Mouse (Mus musculus): ENCODE measurements around the gene Impdh2.
A peak's percentile ranks its signal among the peaks of the same experiment; 100 is the strongest.
"Not testable (repeated sequence)": the region's sequence is repeated elsewhere in the genome, so short reads cannot be mapped to it uniquely, and the experiment has no call there.

The Impdh2 gene

DNA sequence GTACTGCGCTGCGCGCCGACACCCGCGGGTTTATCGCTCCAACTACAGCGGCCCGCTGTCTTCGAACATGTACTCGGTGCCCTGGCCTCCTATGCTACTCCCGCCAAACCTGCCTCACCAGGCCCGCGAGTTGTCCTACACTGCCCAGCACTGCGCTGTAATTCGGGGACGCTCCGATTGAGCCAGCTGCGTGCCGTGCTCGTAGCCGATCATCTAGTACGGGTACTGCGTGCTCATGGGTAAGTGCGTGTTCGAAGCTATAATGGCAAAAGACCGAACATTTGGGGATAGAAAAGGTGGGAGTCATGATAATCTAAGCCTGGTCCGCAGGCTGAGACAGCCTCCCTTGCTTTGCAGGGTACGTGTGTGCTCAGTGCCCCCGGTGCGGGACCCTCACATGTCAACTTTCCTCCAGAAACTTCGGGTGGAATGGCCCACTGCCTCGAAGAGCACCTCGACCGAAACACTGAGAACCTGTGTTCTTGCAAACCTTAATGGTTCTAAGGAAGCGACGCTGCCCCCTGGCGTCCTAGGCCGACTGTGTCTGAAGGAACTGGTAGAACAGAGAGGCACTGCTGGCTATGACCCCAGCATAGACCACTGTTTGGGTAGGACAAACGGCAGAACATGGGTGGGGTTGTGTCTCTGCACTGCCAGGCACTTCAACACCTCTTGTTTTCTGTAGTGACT is 10.3 kb downstream of the Impdh2 start:
- DNase-seq = no peak

DNA sequence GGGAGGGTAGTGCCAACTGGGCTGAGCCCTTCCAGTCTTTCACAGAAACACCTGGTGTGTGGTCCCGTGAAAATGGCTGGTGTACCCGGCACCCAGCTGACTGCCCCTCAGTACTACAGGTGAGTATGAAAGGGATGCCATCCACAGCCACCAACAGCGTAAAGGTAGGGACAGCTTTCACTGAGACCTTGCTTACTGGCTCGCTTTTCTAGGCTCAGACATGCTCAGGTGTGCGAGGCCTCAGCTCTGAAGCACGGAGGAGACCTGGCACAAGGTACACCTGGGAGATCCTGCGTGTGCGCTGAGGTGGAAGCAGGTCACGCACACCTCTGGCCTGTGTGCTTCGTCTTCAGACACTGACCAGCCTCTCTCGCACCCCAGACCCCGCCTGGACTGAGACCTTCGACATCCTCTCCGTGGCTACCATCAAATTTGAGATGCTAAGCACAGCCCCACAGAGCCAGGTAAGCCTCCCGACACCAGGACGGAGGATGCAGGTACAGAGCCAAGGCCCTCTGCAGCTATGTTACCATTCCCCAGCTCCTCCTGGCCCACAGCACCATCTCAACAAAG is 11.4 kb downstream of the Impdh2 start:
- no peak for DNase-seq

DNA sequence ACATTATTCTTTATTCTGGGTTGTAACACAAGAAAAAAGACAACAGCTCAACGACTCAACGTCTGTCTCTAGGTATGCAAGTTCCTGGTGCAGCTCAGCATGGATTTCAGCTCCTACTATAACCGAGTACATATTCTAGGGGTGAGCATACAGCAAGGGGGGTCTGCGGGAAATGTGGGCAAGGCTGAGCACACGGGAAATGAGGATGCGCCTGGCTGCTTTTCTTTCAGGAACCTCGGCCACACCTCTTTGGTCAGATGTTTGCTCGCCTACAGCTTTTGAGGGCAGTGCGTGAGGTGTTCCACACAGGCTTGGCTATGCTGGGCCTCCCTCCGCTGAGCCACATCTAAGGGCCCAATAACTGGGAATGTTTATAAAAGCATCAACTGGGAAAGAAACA is 12.2 kb downstream of the Impdh2 start:
- DNase-seq = no peak

DNA sequence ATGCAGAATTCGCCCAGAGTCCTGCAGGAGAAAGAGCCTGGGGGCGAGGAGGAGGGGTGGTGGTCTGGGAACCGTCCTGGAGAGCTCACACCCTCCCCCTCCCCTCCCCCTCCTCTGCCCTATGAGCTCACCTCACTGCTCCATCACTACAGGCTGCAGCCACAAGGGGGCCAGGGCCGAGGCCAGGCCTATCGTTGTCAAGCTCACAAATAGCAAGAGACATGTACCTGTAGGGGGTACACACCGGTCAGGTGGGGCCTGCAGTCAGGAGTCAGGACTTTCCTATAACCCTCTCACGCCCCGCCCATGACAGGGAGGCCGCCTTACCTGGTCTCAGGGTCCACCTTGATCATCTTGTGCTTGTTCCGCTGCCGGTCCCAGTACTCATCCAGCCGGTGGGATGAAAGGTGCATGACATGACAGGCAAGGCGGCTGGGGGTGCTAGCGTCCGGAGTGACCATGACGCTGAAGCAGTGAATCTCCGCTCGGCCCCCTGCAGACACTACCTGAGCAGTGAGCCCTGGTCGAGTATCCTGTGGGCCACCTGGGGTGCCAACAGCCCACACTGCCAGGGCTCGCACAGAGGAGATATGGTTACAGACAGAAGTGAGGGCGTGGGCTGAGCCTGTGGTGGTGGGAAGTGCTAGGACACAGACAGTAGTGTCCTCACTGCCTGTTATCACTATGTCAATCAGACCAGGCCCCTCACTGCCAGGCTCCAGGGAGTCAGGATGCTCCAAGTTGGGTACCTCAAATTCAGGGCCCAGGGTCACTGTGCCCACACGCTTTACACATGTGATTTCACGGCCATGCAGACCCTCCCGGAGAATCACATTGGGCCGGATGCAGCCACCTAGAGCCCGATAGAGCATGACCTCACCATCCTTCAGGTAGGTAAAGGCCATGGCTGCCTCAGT is 13.9 kb downstream of the Impdh2 start:
- DNase-seq = no peak

DNA sequence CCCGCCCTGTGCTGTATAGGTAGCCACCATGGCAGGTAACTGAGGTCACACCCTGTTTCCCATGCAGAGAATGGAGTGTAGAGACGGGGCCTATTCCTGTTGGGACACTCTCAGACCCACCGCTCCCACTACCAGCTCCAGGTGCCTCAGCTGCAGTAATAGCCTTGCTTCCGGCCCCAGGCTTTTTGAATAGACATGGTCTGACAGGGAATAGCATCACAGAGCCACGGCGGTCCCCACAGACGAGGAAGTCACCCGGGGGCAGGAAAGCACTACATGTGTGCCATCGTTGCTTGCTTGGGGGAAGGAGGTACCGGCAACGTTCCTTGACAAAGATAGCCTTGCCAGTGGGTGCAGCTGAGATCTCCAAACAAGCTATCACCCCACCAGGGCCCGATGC is 14.8 kb downstream of the Impdh2 start:
- DNase-seq = no peak

DNA sequence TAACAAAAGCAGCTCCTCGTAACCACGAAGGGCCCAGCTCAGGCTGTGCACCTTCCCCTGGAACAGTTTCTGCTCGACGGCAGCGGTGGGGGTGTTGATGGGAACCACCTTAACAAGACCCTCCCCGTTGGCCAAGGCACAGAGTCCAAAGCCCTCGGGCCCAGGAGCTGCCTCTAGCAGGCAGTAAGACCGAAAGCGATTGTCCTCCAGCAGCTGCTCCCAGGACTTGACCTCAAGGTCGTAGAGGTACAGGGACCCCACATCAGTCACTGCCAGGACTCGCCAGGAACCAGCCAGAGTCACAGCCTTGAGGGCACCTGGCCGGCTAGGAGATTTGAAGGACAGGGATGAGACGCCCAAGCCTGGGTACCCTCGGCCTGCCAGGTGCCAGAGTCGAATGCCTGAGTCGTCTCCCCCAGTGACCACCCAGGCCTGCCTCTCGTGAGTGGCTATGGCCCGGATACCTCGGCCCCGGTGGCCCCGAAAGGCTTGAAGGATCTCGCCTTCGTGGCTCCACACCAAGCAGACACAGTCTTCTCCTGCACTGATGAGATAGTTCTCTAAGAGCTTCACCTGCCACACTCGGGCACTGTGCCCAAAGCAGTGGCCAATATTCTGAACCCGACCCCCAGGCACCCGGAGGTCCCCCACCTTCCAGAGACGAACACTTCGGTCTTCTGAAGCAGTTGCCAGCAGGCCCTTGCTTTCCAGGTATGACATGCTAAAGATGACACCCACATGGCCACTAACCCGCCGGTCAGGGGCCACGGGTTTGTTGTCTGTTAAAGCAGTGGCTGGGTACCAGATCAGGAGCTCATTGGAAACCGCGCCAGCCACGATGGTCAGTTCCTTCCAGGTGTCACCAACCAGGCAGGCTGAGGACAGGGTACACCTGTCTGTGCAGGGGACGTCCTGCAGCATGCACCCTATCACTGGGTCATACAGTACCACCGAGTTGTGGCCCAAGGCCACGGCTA is 15.5 kb downstream of the Impdh2 start:
- DNase-seq = no peak

DNA sequence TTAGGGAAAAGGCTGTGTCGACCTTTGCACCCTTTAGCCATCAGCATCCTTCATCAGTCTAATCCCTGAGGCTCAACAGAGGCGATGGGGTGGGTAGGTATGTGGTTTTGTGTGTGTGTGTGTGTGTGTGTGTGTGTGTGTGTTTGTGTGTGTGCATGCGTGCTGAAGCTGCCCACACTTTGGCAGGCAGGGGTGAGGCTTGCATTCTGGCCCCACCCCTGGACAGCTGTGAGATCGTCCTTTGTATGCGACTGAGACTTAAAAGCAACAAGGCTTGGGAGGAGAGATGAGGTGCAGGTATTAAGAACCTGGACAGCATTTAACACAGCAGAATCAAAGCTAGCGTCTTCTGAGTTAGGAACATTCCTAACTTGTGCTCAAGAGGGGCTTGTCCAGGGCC is 16.9 kb downstream of the Impdh2 start:
- DNase-seq = no peak

DNA sequence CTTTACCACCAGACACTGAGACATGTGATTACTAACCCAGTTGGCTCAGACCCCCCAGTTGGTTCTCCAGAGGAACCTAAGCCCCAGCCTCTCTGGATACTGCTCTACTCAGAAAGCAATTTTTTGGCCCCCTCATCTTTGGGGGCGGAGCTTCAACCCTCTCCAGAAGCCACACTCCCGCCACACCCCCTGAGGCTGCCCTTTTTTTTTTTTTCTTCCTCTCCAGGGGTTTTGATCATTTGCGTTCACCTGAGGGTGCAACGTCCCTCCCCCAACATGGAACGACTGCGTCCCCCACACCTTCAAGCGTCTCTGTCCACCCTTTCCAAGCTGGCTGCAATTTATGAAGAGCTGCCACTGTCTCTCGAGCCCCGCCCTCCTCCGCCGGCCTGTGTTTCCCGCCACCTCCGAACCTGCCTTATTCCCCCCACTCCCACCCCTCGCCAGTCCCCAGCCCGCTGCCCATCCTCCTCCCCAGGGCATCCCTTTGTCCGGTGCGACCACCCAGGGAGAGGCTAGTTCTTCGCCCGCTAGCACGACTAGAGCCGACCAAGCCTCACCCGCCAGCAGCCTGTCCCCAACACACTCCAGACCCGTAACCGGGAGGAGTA is 18.0 kb downstream of the Impdh2 start:
- DNase-seq = no peak

DNA sequence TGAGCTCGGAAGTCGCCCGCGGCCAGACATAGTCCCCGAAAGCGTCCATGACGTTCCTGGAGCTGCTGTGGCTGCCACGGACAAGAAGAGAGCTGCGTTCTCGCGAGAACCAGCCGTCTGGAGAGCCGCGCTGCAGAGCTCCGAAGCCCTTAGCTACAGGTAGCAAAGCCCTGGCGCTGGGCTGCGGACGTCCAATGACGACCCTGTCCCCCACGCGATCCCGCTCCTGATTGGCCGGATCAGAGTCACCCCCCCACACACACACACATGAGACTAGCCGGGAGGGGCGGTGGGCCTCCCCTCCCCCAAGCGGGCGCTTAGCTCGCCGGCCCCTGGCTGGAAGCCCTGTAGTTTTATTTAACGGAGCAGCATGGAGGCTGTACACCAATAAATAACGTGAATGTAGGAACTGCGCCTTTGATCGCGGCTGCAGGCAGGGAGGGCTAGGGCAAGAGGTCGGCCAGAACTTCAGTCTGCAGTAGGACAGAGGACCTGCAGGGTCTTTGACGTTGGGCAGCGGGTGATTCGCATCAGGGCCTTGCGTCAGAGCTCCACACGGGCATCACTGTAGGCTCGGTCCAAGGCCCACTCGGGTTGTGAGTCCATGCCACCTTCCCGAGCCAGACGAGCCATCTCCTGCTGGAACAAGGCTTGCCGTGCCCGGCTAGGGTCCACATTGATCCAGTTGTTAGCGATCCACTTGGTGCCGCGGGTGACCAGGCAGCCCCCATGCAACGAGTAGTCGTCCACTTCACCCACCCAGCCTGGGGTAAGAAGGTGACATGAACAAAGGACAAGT is 18.7 kb downstream of the Impdh2 start, which contains the start of gene Wdr6:
Wdr6 (minus strand) TSS at position 195 of the 799 bp plus-strand sequence.
- peak; percentile 86 for DNase-seq

DNA sequence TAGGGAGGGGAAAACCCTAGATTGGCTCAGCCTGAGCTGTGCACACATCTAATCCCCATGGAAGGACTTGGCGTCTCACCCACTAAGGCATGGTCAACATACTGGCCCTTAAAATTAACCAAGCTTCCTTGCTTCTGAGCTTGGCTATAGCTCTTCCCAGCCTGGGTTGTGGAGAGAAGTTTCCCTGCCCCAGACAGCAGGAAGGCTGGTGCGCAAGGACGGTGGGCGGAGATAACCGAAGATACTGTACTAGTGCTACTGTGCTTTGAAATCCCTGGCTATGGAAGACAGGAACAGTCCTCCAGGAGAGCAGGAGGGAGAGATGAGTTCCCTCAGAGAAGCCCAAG is 19.2 kb downstream of the Impdh2 start:
- DNase-seq = no peak

DNA sequence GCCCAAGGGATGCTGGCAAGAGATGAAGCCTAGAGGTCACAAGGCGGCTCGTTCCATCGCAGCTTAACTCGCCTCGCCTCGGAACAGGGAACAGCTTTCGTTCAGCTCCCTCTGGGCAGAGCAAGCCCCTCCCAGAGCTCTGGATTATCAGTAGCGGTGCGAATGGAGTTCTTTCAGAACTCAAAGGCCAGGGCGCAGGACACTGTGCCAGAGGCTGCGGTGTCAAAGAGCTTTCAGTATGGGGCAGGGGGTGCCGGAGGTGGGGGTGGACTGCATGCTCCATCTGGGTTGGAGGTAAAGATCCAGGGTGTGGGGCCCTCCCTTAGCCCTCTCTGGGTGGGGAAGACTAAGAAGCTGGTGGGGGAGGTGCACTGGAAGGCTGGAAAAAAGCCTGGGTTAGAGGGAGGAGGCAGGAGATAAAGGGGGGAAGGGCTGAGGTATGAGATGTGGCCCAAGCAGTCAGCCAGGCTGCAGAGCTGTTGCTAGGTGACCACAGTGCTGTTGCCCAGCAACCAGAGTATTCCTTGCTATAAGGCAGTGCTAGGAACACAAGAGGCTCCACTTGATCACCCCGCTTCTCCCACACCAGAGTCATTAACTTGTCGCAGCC is 27.6 kb downstream of the Impdh2 start:
- no peak for DNase-seq

DNA sequence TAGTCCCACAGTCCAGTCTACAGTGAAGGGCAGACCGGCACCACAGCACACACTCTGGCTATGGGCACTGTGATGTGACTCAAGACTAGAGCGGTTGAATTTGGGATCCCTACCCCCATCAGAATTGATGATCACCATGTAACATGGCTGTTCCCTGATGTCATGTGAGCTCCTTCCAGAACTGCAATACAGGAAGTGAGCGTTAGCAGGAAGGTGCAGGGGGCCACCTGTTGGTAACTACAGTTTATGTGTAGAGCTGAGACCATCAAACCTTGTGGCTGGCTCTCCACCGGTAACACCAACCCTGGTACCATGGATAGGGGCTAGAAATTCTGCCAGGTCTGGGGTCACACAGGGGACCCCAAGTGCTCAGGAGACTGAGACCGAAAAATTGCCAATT is 29.1 kb downstream of the Impdh2 start:
- no peak for DNase-seq

DNA sequence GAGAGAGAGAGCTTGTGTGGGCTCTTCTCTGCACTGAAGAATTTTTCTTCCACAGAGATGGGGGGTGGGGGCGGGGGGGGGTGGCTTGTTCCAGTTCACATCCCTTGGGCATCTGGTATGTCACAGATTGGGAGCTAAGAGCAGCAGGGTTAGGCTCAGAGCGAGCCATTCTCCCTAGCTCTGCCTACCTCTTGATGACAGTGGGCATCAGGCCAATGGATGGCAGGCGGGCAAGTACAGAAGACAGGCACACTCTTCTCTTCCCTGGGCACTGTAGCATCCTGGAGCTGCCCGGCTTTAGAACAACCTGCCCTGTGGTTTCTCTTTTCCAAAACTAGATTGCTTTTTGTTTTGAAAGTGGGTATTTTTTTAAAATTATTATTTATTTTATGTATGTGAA is 31.4 kb downstream of the Impdh2 start:
- no peak for DNase-seq

DNA sequence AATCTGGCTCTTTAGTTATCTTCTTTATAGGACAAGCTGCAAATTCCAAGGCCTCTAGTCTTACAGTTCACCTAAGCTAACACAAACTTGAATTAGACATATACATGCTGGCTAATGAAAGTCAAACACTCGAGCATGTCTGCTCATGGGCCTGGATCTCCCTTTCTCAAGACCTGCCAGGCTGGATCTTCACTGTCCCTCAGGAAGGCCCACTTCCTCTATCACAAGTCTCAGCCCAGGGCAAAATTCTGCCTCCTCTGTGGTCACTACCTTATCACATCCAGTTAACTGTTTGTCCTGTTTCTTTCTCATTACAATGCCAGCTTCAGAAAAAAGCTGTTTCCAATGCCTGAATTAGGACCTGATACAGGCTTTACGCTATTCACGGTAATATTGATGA is 34.3 kb downstream of the Impdh2 start:
- no peak for DNase-seq

DNA sequence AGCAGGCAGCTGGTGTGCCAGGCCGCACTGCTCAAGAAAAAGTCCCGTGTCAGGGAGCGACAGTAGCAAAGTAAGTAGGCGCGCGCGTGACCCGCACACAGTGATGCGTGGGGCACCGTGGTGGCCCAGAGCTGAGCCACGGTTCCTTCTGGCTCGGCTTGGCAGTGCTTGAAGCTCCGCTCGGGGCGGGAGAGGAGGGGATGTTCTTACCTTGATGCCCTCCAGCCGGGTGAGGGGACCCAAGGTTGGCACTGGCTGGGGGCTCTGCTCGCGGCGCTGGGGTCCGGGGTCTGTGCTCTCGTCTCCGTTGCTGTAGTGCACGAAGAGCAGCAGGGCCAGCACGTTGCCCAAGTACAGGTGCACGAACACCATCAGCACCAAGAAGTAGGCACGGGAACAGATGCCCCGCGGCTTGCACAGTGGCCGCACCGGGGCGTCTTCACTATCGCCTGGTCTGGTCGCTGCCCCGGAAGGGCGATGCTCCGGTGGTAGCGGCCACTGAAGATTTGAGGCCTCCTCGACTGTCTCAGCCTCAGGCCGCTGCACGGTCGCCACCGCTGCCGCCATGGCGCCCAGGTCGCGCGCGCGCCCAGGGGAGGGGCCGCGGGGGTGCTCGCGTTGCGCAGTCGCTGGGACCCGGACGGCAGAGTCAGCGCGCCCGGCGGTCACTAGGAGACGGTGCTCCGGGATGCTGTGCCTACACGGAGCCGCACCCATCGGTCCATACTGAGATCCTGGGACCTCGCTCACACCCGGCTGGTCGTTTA is 37.1 kb downstream of the Impdh2 start, which contains the start of gene P4htm:
P4htm (minus strand) TSS at position 670 of the 767 bp plus-strand sequence.
- DNase-seq = peak; percentile 74

DNA sequence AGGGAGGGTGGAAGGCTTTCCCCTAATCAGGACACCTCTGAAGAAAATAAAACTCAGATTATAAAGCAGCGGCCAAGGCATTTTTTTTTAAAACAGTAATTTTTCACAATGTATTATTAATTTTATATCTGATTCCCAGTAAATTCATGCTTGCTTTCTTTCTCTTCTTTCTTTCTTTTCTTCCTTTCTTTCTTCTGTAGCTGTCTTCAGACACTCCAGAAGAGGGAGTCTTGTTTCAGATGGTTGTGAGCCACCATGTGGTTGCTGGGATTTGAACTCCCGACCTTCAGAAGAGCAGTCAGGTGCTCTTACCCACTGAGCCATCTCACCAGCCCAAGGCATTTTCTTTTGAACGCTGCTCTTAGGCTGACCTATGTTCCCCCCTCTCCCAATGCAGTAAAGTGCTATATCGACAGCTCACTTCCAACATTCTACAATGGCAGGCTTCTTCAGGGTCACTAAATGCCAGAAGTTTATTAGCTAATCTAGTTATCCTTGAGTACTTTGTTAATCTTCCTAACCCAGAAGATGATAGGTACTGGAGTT is 39.0 kb downstream of the Impdh2 start:
- no peak for DNase-seq

DNA sequence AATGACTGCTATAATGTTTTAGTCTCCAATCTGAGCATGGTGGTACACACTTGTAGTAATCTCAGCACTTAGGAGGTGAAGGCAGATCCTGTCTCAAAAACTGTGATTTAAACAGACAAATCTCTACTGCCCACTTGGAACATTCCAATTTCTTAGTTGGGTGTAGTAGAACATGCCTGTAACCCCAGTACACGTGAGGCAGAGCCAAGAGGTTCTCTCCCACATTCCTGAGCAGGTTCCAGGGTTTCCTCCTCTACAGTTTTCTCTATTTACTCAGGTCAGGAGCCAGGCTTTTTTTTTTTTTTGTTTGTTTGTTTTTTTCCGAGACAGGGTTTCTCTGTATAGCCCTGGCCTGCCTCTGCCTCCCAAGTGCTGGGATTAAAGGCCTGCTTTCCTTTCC is 39.9 kb downstream of the Impdh2 start:
- no peak for DNase-seq

DNA sequence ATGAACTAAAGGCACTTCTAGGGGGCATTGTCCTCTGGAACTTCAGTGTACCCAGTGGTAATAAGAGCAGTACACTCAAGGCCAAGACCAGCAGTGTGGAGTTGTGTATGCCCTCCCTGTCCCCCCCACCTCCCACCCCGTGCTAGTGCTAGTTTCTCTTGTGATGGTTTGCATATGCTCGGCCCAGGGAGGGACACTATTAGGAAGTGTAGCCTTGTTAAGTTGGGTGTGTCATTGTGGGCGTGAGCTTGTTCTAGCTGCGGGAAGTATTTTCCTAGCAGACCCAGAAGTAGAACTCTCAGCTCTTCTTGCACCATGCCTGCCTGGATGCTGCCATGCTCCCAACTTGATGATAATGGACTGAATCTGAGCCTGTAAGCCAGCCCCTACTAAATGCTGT is 41.9 kb downstream of the Impdh2 start:
- no peak for DNase-seq

DNA sequence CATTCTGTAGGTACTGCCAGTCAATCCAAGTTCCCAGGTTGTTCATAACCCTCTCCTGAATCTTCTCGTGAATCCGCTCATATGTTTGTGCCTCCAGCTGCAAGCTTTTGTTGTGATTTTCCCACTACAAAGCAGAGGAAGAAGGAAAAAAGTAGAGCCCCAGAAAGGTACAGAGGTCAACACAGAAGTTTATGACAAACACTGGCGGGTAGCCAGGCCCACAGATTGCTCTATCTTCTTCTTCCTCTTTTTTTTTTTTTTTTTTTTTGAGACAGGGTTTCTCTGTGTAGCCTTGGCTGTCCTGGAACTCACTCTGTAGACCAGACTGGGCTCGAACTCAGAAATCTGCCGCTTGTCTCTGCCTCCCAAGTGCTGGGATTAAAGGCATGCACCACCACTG is 47.8 kb downstream of the Impdh2 start:
- DNase-seq = not testable (repeated sequence)

DNA sequence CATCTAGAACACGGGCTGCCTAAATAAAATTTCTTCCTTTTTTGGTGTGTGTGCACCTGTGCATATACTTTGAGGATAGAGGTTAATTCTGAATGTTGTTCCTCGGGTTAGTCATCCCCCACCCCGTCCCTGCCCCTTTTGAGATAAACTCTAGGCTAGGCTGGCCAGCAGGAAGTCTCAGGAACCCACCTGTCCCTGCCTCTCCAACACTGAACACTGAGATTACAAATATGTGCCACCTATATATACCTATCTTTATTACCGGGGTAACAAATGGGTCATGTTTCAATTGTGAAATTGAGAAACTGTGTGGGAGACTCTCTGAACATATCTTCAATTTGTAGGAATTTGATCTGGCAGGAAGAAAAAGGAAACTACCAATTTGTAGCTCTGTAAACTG is 48.8 kb downstream of the Impdh2 start:
- DNase-seq = no peak

Data from cerebellum, adult 8-10 months (tissue).